Mouse (Mus musculus): Measurements from ENCODE around the gene Myadm. TPM values are rescaled to one million over a fixed set of nuclear protein-coding genes. Genes with fewer than 3 reads are reported as not detected.

Gene Myadm
- total RNA-seq, 2 experiments from 2014 or later = 109 to 122 TPM

Other genes with a start within 250 kb of the Myadm start
- gene AU018091, start 119.9 kb upstream of the Myadm start, total RNA-seq (2021) = not detected
- not detected for gene Nlrp12, start 39.3 kb upstream of the Myadm start, total RNA-seq (2021)
- gene Prkcg, start 99 bp downstream of the Myadm start, total RNA-seq (2021) = 1 to 10 TPM in 1 of 2 experiments, under 1 TPM in 1; 0.85 to 1.2 TPM
- 1 to 10 TPM; 3.7 to 4.6 TPM for gene Cacng7, start 43.9 kb downstream of the Myadm start, total RNA-seq (2021)
- gene Cacng8, start 101.6 kb downstream of the Myadm start, total RNA-seq (2021) = not detected
- gene Cacng6, start 135.1 kb downstream of the Myadm start, total RNA-seq (2021) = 1 to 10 TPM; 1.5 to 2.0 TPM
- gene Tarm1, start 213.5 kb downstream of the Myadm start, total RNA-seq (2021) = not detected